Mouse (Mus musculus): ENCODE measurements around the gene Ulk4.

- no peak for TF ChIP-seq EP300 (IDR thresholded peaks at IDR 0.05; ENCODE audit: low read depth)
- no peak for TF ChIP-seq CTCF (IDR thresholded peaks at IDR 0.05; ENCODE audit: low read depth)
Measured at GRCm38 (mm10) chr9:121297171-121298064, 20.4 kb upstream of the Ulk4 start, which contains the start of gene Trak1.
